ENCODE assay signal across 26 mouse cellular contexts in genomic region chr7:130130226-130130625, GRCm38 (mm10).
DNase-seq lines count a peak whose midpoint lies in the region; ATAC-seq lines count a peak whose summit lies in the region.
"Had no signal": no experiment of that assay in that cellular context is flagged by ENCODE, and none has a peak within 500 bp of the region (broad histone marks: within the 10 kb centered on the region; RNA-seq: fewer than 3 reads in every experiment).

No protein-coding gene starts in this region.

- no peak overlapping the region for H3K4me2 ChIP-seq in forebrain, embryonic 15.5 days (replicated peaks)
- H3K4me2 ChIP-seq: heart, embryonic 15.5 days; liver, embryonic 13.5 days had no signal

- H3K9me3 ChIP-seq in forebrain, embryonic 15.5 days, result no peaks in the 10 kb centered on the region
- H3K9me3 ChIP-seq in forebrain, embryonic 10.5 days, result no peaks in the 10 kb centered on the region
- H3K9me3 ChIP-seq: embryonic facial prominence, embryonic 12.5 days; heart, embryonic 15.5 days; limb, embryonic 13.5 days; liver, embryonic 13.5 days; midbrain, embryonic 15.5 days; neural tube, embryonic 13.5 days had no signal

- peaks cover 12% of the 10 kb centered on the region for H3K4me1 ChIP-seq in forebrain, embryonic 15.5 days
- peaks cover 21% of the 10 kb centered on the region for H3K4me1 ChIP-seq in forebrain, embryonic 10.5 days
- H3K4me1 ChIP-seq: megakaryocyte, embryonic 14.5 days had no signal

- no peaks in the 10 kb centered on the region for H3K36me3 ChIP-seq in forebrain, embryonic 15.5 days
- H3K36me3 ChIP-seq in forebrain, embryonic 10.5 days (replicated peaks), result no peaks in the 10 kb centered on the region
- H3K36me3 ChIP-seq: embryonic facial prominence, embryonic 12.5 days; G1E; heart, embryonic 15.5 days; limb, embryonic 13.5 days; liver, embryonic 13.5 days; midbrain, embryonic 15.5 days; neural tube, embryonic 13.5 days had no signal

- ATAC-seq in forebrain, embryonic 15.5 days (replicated peaks), result no peak
- no peak for ATAC-seq in erythroblast, adult 5-6 weeks (replicated peaks; ENCODE audit: low FRiP score, poor library complexity, severe bottlenecking)
- ATAC-seq: midbrain, embryonic 15.5 days; Patski had no signal

- H3K27ac ChIP-seq in forebrain, embryonic 15.5 days (replicated peaks), result peak overlapping the region; percentile 84
- H3K27ac ChIP-seq in forebrain, embryonic 10.5 days, result no peak overlapping the region
- H3K27ac ChIP-seq: embryonic facial prominence, embryonic 12.5 days; heart, embryonic 15.5 days; hindbrain, embryonic 14.5 days; limb, embryonic 13.5 days; liver, embryonic 13.5 days; midbrain, embryonic 15.5 days; neural tube, embryonic 13.5 days had no signal

- DNase-seq in forebrain, embryonic 10.5 days (ENCODE audit: extremely low spot score, low spot score), result no peak
- DNase-seq in brain, adult 2 months (ENCODE audit: low read depth, low spot score), result peak; percentile 12
- peak; percentile 6 for DNase-seq in cerebellum, adult 11-12 months
- DNase-seq in cerebellum, postnatal 10 days, result peak; percentile 69 to 77
- no peak for DNase-seq in embryo, embryonic 9.5 days (ENCODE audit: extremely low spot score)
- no peak for DNase-seq in kidney, adult 18-20 months
- DNase-seq: adrenal gland, postnatal 36 days; B cell, adult 2 months; gastrocnemius, postnatal 36 days; heart, postnatal 36 days; kidney, adult 8-10 months; kidney, postnatal 10 days; liver, embryonic 13.5 days; lung, adult 2 months; right cerebral cortex, postnatal 25 days had no signal

- no peaks in the 10 kb centered on the region for H3K27me3 ChIP-seq in forebrain, embryonic 15.5 days
- H3K27me3 ChIP-seq in forebrain, embryonic 10.5 days (ENCODE audit: poor library complexity, severe bottlenecking), result 0 out of 2 replicates have a peak, but pooled peaks cover 11% of the 10 kb centered on the region
- H3K27me3 ChIP-seq: embryonic facial prominence, embryonic 12.5 days; heart, embryonic 15.5 days; limb, embryonic 13.5 days; liver, embryonic 13.5 days; megakaryocyte, embryonic 14.5 days; midbrain, embryonic 15.5 days; neural tube, embryonic 13.5 days; Patski had no signal

- no peak overlapping the region for H3K4me3 ChIP-seq in forebrain, embryonic 15.5 days
- no peak overlapping the region for H3K4me3 ChIP-seq in forebrain, embryonic 10.5 days
- H3K4me3 ChIP-seq: embryonic facial prominence, embryonic 12.5 days; heart, embryonic 15.5 days; limb, embryonic 13.5 days; liver, embryonic 13.5 days; megakaryocyte, embryonic 14.5 days; midbrain, embryonic 15.5 days; neural tube, embryonic 13.5 days had no signal

- H3K9ac ChIP-seq in forebrain, embryonic 15.5 days (replicated peaks), result no peak overlapping the region
- H3K9ac ChIP-seq: embryonic facial prominence, embryonic 12.5 days; heart, embryonic 15.5 days; hindbrain, embryonic 14.5 days; limb, embryonic 13.5 days; liver, embryonic 13.5 days; midbrain, embryonic 15.5 days had no signal

- 70% methylated on average over 5 of the region's 5 CpGs for WGBS in forebrain, embryonic 15.5 days
- 92% methylated on average over 5 of the region's 5 CpGs for WGBS in forebrain, embryonic 10.5 days

Comparison
In these comparisons a context has a peak if more than half of its experiments do, and no peak if none do; other contexts are left out.
1. DNase-seq: peak in brain, adult 2 months (single experiment), cerebellum, adult 11-12 months (single experiment) and cerebellum, postnatal 10 days (2 of 2); none in forebrain, embryonic 10.5 days (single experiment), embryo, embryonic 9.5 days (single experiment) and kidney, adult 18-20 months (single experiment).